Mouse (Mus musculus) ES-E14 (cell line): Measurements from ENCODE around the gene Sox18. TPM values are rescaled to one million over a fixed set of nuclear protein-coding genes. Genes with fewer than 3 reads are reported as not detected.
A peak's percentile ranks its signal among the peaks of the same experiment; 100 is the strongest.

ENCODE experiments used
- DNase-seq: peaks from one replicate; pipeline ENCODE4 v3.0.0-alpha.2; 2013; ENCODE audit warnings: low read depth, low spot score
- H3K27ac ChIP-seq: 2 replicates; pipeline ENCODE4 v1.5.1; 2012; ENCODE audit warnings: low read depth, mild to moderate bottlenecking, low read length, moderate library complexity, mixed read lengths; ENCODE audit not compliant: poor library complexity, insufficient read depth, severe bottlenecking
- H3K36me3 ChIP-seq: 2 replicates; pipeline ENCODE4 v1.6.1; 2012; ENCODE audit warnings: mild to moderate bottlenecking, low read length, moderate library complexity, mixed read lengths; ENCODE audit not compliant: control insufficient read depth, poor library complexity, insufficient read depth, severe bottlenecking
- H3K4me1 ChIP-seq, 2 experiments: fragments of 150-350 bp in 1 of 2; sonication (generic) in 1 of 2; 2 replicates each; pipeline ENCODE4 v1.6.1; 2012; ENCODE audit warnings: low read length in 2 of 2, mild to moderate bottlenecking in 1 of 2, mixed read lengths in 1 of 2; ENCODE audit not compliant: control insufficient read depth in 2 of 2, insufficient read depth in 2 of 2, poor library complexity in 1 of 2
- H3K4me3 ChIP-seq, 2 experiments: fragments of 150-350 bp in 1 of 2; sonication (generic) in 1 of 2; 2 replicates each; pipeline ENCODE4 v1.5.1; 2012; ENCODE audit warnings: low read length in 2 of 2, low read depth in 1 of 2, mild to moderate bottlenecking in 1 of 2, mixed read lengths in 1 of 2; ENCODE audit not compliant: insufficient read depth in 1 of 2, poor library complexity in 1 of 2, severe bottlenecking in 1 of 2
- H3K9ac ChIP-seq: 2 replicates; pipeline ENCODE4 v1.6.1; 2012; ENCODE audit warnings: low read depth, mild to moderate bottlenecking, low read length, mixed read lengths; ENCODE audit not compliant: poor library complexity, insufficient read depth, severe bottlenecking
- H3K9me3 ChIP-seq: fragments of 150-350 bp; sonication (generic); 2 replicates; pipeline ENCODE4 v1.6.1; 2012; ENCODE audit warnings: low read depth, mild to moderate bottlenecking, low read length; ENCODE audit not compliant: control insufficient read depth, insufficient read depth
- CHD2 ChIP-seq: IDR thresholded peaks from 2 replicates; pipeline ENCODE4 v1.6.1; 2014; ENCODE audit warnings: mild to moderate bottlenecking, low read depth, low read length, inconsistent platforms
- HCFC1 ChIP-seq: IDR thresholded peaks from 2 replicates; pipeline ENCODE4 v1.6.1; 2012; ENCODE audit warnings: low read length, inconsistent platforms, borderline replicate concordance; ENCODE audit not compliant: insufficient read depth
- MAFK ChIP-seq: IDR thresholded peaks from 2 replicates; pipeline ENCODE4 v1.6.1; 2014; ENCODE audit warnings: mild to moderate bottlenecking, low read depth, low read length, inconsistent platforms; ENCODE audit not compliant: insufficient read depth
- ZC3H11A ChIP-seq: IDR thresholded peaks from 2 replicates; pipeline ENCODE4 v1.6.1; 2012; ENCODE audit warnings: low read depth, mild to moderate bottlenecking, inconsistent platforms, low read length, borderline replicate concordance
- ZNF384 ChIP-seq: IDR thresholded peaks from 2 replicates; pipeline ENCODE4 v1.6.1; 2012; ENCODE audit warnings: low read depth, low read length, inconsistent platforms
- in situ Hi-C, 2 experiments: fragments of 600-800 bp; cut with MboI; formaldehyde crosslinking; loops; one replicate each; pipeline ENCODE4 v1.15.1; 2025; ENCODE audit warnings: low sequenced_read_pairs in 2 of 2, inconsistent platforms in 1 of 2; ENCODE audit not compliant: unreplicated experiment in 2 of 2
- total RNA-seq: library from RNA; depleted of rRNA; stranded (reverse); fragments of 300-350 nt; gene quantifications from 2 replicates; pipeline ENCODE4 v1.2.3, GENCODE M21; 2012

The Sox18 gene
- total RNA-seq, 1 experiment: 0.36 TPM

DNA sequence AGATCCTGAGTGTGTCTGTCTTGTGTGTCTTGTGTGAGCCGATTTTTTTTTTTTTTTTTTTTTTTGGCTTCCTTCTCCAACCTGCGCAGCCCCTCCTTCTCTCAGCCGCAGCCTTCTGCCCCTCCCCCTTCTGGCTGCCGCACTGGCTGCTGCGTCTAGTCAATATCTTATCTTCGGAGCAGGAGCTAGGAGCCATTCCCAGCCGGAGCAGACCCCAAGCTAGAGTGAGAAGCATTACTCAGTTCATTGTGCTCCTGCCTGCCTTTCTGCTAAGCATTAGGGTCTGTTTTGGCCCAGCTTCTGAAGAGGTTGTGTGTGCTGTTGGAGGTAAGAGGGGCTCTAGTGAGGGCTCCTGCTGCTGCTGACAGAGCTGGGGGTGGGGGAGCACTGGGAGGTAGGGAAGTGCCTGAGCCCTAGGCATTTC lies 43.5 kb upstream of the Sox18 start, which contains the start of gene Oprl1:
Gene Oprl1 (plus strand): TSS at position 114 of the 424 bp plus-strand sequence.
- TF ChIP-seq CHD2: no peak
- peak; percentile 92 for TF ChIP-seq ZNF384
- DNase-seq: no peak
- Histone ChIP-seq H3K27ac (no peak within 1 kb of the TSS), H3K36me3 (no peaks in the 10 kb centered on the region), H3K9me3 (no peaks in the 10 kb centered on the region), H3K9ac (peak within 1 kb of the TSS; percentile 30; the same call in 1 of the 2 replicates), H3K4me1 (peaks cover 0 to 7% of the 10 kb centered on the region in 2 experiments; a peak in 1 of 4 replicates), H3K4me3 (peak within 1 kb of the TSS; percentile 27 to 52; a peak in 3 of 4 replicates)
- in situ Hi-C loops: no loop called here

- Histone ChIP-seq H3K27ac (no peak overlapping the region), H3K4me3 (no peak overlapping the region), H3K4me1 (peaks cover 0 to 7% of the 10 kb centered on the region in 2 experiments; a peak in 1 of 4 replicates), H3K9me3 (no peaks in the 10 kb centered on the region), H3K36me3 (no peaks in the 10 kb centered on the region), H3K9ac (no peak overlapping the region)
- in situ Hi-C loops: no loop called here
- no peak for DNase-seq
- TF ChIP-seq ZNF384 (no peak), ZC3H11A (no peak), CHD2 (no peak), MAFK (no peak), HCFC1 (no peak)
Observed at GRCm38 (mm10) chr2:181713749-181714148, 42.3 kb upstream of the Sox18 start.

DNA sequence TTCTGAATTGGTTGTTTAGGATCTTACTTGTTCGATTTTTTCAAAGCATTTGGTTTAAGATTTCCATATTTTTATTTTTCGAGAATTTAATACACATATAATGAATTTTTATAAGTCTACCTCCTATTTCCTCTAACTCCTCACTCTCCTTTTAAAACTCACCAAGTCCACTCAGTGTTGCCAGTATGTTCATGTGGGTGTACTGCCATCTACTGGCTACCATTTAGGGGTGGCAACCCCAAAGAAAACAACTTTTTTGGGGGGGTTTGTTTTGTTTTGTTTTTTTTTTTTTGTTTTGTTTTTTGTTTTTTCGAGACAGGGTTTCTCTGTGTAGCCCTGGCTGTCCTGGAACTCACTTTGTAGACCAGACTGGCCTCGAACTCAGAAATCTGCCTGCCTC lies 35.2 kb upstream of the Sox18 start:
- H3K27ac ChIP-seq: no peak overlapping the region
- no peaks in the 10 kb centered on the region for H3K9me3 ChIP-seq
- H3K9ac ChIP-seq: no peak overlapping the region
- no peak for DNase-seq
- H3K4me1 ChIP-seq: no peaks in the 10 kb centered on the region
- TF ChIP-seq ZNF384 (no peak), MAFK (no peak), HCFC1 (no peak), CHD2 (no peak), ZC3H11A (no peak)
- in situ Hi-C loops: no loop called here
- no peaks in the 10 kb centered on the region for H3K36me3 ChIP-seq
- H3K4me3 ChIP-seq: no peak overlapping the region

DNA sequence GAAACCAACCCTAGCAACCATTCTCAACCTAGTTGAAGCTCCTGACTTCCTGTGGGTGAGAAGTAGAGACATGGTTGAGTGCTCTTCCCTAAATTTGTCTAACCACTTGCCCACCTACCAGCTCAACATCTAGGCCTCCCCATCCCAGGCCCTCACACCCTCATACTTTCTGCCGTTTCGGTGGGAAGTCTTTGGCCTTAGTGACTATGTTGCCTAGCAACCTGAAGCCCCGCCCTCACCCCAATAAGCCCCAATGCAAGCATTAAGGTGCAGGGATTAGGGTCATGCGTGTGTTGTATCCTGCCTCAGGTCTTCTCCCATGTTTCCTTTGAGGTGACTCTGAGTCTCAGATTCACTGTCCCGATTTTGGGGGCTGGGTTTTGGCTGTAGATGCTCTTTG lies 26.8 kb upstream of the Sox18 start, which contains the start of gene Lkaaear1:
Gene Lkaaear1 (minus strand): TSS at position 202 of the 400 bp plus-strand sequence.
- TF ChIP-seq ZNF384: no peak
- TF ChIP-seq MAFK: no peak
- TF ChIP-seq HCFC1: no peak
- no peak for TF ChIP-seq CHD2
- no peak for TF ChIP-seq ZC3H11A
- Histone ChIP-seq H3K4me1 (peaks cover 0 to 5% of the 10 kb centered on the region in 2 experiments; a peak in 1 of 4 replicates), H3K9me3 (no peaks in the 10 kb centered on the region), H3K4me3 (peak within 1 kb of the TSS; percentile 31 to 60), H3K27ac (no peak within 1 kb of the TSS), H3K9ac (peak within 1 kb of the TSS; percentile 64), H3K36me3 (no peaks in the 10 kb centered on the region)
- in situ Hi-C loops: no loop called here
- DNase-seq: no peak
